Mouse (Mus musculus) limb, embryonic 10.5 days (tissue): ENCODE results near the gene Tmem214. TPM values are rescaled to one million over a fixed set of nuclear protein-coding genes. Genes with fewer than 3 reads are reported as not detected.

ENCODE experiments used
- DNase-seq: peaks from one replicate; pipeline ENCODE4 v3.0.0-alpha.2; 2017; ENCODE audit warnings: low spot score
- H3K27ac ChIP-seq: fragments of 300-500 bp; sonication (generic); 2 replicates; pipeline ENCODE4 v1.5.1; 2016; ENCODE audit warnings: mild to moderate bottlenecking
- H3K27me3 ChIP-seq: fragments of 300-500 bp; sonication (generic); 2 replicates; pipeline ENCODE4 v1.6.1; 2016; ENCODE audit warnings: low read depth, mild to moderate bottlenecking; ENCODE audit not compliant: poor library complexity, severe bottlenecking
- H3K36me3 ChIP-seq: fragments of 300-500 bp; sonication (generic); 2 replicates; pipeline ENCODE4 v1.6.1; 2016; ENCODE audit warnings: mild to moderate bottlenecking, moderate library complexity
- H3K4me1 ChIP-seq: fragments of 300-500 bp; sonication (generic); 2 replicates; pipeline ENCODE4 v1.6.1; 2016
- H3K4me3 ChIP-seq: fragments of 300-500 bp; sonication (generic); 2 replicates; pipeline ENCODE4 v1.5.1; 2016; ENCODE audit warnings: mild to moderate bottlenecking, moderate library complexity
- H3K9me3 ChIP-seq: fragments of 300-500 bp; sonication (generic); replicated peaks from 2 replicates; pipeline ENCODE4 v1.6.1; 2016; ENCODE audit warnings: mild to moderate bottlenecking
- WGBS: fragments of 180-500 bp; shearing (Covaris S2); methylation state at CpG from one replicate; pipeline ENCODE4 v1.1.7; 2016; 5-methylcytosine and 5-hydroxymethylcytosine counted together
- polyA plus RNA-seq: library from polyadenylated mRNA; unstranded; fragments of >200 nt; fragmentation: Nextera tagmentation; extraction: Ambion mirVana; gene quantifications from 2 replicates; pipeline ENCODE4 v1.2.1, GENCODE M21; 2016

Tmem214 gene
- polyA plus RNA-seq = 68.7 and 82.4 TPM in 2 replicates

DNA sequence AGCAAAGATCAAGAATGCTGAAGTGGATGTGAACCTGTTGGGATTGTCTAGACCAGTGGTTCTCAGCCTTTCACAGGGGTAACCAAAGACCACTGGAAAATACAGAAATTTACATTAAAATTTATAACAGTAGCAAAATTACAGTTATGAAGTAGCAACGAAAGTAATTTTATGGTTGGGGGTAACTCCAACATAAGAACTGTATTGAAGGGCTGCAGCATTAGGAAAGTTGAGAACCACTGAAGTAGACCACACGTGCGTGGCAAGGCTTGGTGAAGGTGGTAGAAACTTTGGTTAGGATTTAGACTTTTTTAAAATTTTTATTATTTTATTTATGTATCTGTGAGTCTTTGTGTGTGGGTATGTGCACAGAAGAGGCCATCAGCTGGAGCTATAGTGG is at the start of gene Tmem214:
Gene Tmem214, plus strand, starts transcription at position 301 of the 400 bp plus-strand sequence.
- Histone ChIP-seq H3K36me3 (peaks cover 31% of the 10 kb centered on the region), H3K9me3 (no peaks in the 10 kb centered on the region), H3K4me3 (peak within 1 kb of the TSS; percentile 92), H3K27me3 (no peaks in the 10 kb centered on the region), H3K4me1 (peaks cover 29% of the 10 kb centered on the region), H3K27ac (peak within 1 kb of the TSS; percentile 92)
- DNase-seq = no peak
- WGBS = 94% methylated on average over 3 of the region's 3 CpGs

DNA sequence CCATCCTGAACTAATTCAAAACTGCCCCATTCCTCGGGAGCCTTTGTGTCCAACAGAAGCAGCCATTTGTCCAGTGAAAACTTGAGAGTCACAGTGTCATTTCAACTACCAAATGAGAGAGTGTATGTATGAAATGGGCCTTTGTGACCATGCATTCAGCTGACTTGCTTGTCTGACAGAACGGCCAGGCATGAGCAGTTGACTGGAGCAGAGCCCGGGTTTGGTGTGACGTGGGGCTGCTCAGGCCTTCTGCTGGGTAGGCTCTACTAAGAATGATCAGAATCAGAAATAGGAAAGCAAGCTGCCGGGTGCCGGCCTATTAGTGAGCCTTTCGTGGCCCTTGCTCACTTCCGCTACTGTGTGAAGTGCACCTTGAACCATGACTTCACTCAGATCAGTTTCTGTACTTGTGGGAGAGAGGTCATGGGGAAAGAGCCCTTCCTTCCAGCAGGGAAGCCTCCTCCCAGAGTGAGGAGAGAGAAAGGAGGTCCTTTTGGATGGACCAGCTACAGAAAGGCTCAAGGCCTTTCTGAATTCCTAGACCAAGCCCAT is 49.0 kb upstream of the Tmem214 start:
- Histone ChIP-seq H3K36me3 (no peaks in the 10 kb centered on the region), H3K27me3 (no peaks in the 10 kb centered on the region), H3K27ac (no peak overlapping the region), H3K4me1 (peaks cover 17% of the 10 kb centered on the region), H3K9me3 (no peaks in the 10 kb centered on the region), H3K4me3 (no peak overlapping the region)
- WGBS = 93% methylated on average over 8 of the region's 8 CpGs
- no peak for DNase-seq

DNA sequence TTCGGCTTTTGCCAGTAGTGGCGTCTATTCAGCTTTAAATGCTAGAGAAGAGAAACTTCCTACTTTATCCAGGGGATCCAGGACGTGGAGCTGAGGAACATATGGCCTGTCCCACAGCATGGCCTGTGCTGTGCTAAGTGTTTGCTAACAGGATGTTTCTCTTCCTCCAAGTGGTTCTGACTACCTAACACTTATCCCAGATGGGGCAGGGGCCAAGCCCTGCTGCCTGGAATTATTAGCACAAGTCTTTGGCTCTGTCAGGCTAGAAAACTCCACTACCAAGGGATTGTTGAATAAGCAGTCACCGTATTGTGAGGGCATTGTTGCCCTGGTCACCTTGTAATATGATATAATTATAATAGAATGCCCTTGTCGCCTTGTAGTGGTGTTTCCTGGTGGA is 45.1 kb upstream of the Tmem214 start:
- Histone ChIP-seq H3K4me3 (no peak overlapping the region), H3K27me3 (no peaks in the 10 kb centered on the region), H3K9me3 (no peaks in the 10 kb centered on the region), H3K36me3 (no peaks in the 10 kb centered on the region), H3K4me1 (no peaks in the 10 kb centered on the region), H3K27ac (no peak overlapping the region)
- WGBS = 85% methylated on average over 5 of the region's 5 CpGs
- no peak for DNase-seq

DNA sequence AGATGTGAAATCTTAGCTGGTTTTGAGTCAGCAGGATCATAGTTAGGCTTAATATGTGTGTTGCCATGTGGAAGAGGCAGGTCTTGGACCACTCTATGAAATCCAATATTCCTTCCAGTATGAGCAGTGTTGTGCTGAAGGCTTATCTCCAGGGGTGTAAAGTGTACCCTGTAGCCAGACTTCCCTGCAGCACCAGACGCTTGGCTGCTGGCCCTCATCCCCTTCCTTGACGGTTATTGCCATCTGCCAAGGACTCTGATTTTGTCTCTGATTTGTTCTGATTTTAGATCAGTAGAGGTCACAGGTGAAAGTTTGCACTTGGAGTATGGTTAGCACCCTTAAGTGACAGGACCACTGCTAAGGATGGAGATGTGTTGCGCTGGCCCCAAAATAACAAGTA is 44.7 kb upstream of the Tmem214 start:
- WGBS = 92% methylated on average over 3 of the region's 3 CpGs
- no peak for DNase-seq
- H3K4me3 ChIP-seq = no peak overlapping the region
- no peaks in the 10 kb centered on the region for H3K27me3 ChIP-seq
- no peaks in the 10 kb centered on the region for H3K4me1 ChIP-seq
- H3K9me3 ChIP-seq = no peaks in the 10 kb centered on the region
- no peaks in the 10 kb centered on the region for H3K36me3 ChIP-seq
- no peak overlapping the region for H3K27ac ChIP-seq

DNA sequence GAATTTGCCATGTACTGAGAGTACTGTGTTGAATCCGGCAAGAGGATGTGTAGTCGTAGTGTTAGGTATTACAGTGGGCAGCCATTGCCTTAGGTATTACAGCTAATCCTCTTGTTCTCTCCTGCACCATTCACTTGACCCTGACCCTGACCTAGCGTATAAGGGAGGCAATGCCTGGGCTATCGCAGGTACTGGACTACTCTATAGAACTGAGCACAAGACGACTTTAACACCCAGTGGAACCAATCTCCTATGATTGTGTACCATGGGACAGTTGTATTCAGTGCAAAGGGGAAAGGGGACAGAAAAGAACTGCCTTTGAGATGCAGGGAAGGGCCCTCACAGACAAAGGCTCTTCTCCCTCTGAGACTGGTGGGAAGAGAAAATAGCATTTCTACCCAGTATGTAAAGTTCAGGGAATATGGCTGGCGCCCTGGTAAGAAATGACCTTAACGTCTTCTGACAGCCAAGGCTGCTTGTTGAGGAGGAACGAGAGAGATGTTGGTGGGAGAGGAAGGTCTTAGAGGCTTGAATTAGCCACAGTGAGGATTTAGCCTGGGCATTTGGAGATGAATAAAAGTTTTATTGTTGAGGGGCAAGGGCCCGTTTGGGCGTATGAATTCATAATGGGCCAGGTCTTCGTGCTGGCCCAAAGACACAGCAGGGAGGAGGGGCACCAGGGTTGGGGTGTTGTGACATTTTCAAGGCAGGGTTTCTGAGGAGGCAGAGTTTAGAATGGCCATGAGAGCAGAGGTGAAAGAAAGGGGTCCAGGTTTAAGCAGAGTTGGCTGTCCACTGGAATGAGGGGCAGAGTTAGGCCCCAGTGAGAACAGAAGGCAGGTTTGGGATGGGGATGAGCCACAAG is 43.5 kb upstream of the Tmem214 start:
- DNase-seq = no peak
- no peak overlapping the region for H3K27ac ChIP-seq
- H3K4me1 ChIP-seq = no peaks in the 10 kb centered on the region
- no peaks in the 10 kb centered on the region for H3K27me3 ChIP-seq
- no peaks in the 10 kb centered on the region for H3K36me3 ChIP-seq
- H3K4me3 ChIP-seq = no peak overlapping the region
- WGBS = 90% methylated on average over 11 of the region's 11 CpGs
- no peaks in the 10 kb centered on the region for H3K9me3 ChIP-seq

DNA sequence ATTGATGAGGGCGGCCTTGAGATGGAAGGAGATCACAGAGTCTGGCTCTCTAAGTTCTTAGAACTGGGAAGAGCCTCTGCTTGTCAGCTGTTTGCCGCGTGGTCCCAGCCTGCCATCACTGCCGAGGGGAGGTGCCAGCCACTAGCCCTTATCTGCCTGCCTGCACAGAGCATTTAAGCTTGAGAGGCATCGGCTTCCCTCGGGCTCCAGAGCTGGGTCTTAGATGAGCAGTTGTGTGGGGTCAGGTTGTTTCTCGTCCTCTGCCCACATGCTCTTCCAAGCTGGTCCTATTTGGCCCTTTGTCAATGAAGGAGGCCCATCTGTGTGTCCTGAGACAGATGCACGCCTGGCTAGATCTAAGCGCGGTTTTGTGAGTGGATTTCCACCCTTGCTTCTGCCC is 42.6 kb upstream of the Tmem214 start:
- Histone ChIP-seq H3K27ac (no peak overlapping the region), H3K4me1 (no peaks in the 10 kb centered on the region), H3K4me3 (no peak overlapping the region), H3K36me3 (no peaks in the 10 kb centered on the region), H3K9me3 (no peaks in the 10 kb centered on the region), H3K27me3 (no peaks in the 10 kb centered on the region)
- 76% methylated on average over 10 of the region's 10 CpGs for WGBS
- DNase-seq = no peak

GRCm38 (mm10) chr5:30825821-30826220 is 42.0 kb upstream of the Tmem214 start:
- 85% methylated on average over 6 of the region's 6 CpGs for WGBS
- DNase-seq = no peak
- no peak overlapping the region for H3K27ac ChIP-seq

DNA sequence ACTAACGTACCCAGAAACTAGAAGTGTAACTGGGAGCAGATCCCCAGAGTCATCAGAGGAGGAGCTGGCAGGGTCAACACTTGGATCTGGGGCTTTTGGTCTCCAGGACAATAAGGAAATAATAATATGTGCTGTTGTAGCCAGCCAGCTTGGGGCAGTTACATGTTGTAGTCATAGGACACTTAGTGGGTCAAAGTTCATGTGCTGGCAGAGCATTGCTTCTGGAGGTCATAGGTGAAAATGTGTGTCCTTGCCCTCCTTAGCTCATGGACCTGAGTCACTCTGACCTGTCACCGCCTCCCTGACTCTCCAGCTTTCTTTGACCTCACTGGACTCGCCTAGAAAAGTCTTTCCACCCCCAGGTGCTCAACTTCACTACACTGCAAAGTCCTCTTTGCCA is 34.4 kb upstream of the Tmem214 start:
- Histone ChIP-seq H3K4me1 (no peaks in the 10 kb centered on the region), H3K9me3 (no peaks in the 10 kb centered on the region), H3K27me3 (no peaks in the 10 kb centered on the region), H3K27ac (no peak overlapping the region), H3K36me3 (peaks cover 5% of the 10 kb centered on the region; the same call in 1 of the 2 replicates), H3K4me3 (no peak overlapping the region)
- no peak for DNase-seq
- 84% methylated on average over 3 of the region's 3 CpGs for WGBS

More at GRCm38 (mm10) chr5:30825821-30826220, 42.0 kb upstream of the Tmem214 start:
- no peak overlapping the region for H3K4me3 ChIP-seq
- H3K27me3 ChIP-seq = no peaks in the 10 kb centered on the region
- H3K4me1 ChIP-seq = no peaks in the 10 kb centered on the region
- H3K9me3 ChIP-seq = no peaks in the 10 kb centered on the region
- no peaks in the 10 kb centered on the region for H3K36me3 ChIP-seq

DNA sequence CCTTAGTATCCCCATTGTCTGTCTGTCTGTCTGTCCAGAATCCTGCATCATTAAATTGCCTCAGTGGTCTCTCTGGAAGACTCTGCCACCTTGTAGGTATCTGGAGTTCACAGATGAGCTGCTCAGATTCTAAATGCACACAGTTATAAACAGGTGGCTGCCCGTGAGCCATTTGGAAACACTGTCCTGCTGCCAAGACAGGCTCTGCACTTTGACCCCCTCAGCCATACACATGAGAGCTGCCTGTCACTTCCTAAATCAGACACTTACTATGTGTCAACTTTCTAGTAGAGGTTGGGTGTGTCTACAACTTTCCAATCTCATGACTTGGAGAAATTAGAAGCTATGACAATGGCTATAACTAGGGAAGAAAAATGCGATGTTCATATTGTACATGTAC is 28.1 kb upstream of the Tmem214 start:
- no peaks in the 10 kb centered on the region for H3K4me1 ChIP-seq
- H3K9me3 ChIP-seq = no peaks in the 10 kb centered on the region
- no peak for DNase-seq
- H3K4me3 ChIP-seq = no peak overlapping the region
- no peak overlapping the region for H3K27ac ChIP-seq
- no peaks in the 10 kb centered on the region for H3K27me3 ChIP-seq
- 81% methylated on average over 2 of the region's 2 CpGs for WGBS
- peaks cover 5% of the 10 kb centered on the region; the same call in 1 of the 2 replicates for H3K36me3 ChIP-seq

DNA sequence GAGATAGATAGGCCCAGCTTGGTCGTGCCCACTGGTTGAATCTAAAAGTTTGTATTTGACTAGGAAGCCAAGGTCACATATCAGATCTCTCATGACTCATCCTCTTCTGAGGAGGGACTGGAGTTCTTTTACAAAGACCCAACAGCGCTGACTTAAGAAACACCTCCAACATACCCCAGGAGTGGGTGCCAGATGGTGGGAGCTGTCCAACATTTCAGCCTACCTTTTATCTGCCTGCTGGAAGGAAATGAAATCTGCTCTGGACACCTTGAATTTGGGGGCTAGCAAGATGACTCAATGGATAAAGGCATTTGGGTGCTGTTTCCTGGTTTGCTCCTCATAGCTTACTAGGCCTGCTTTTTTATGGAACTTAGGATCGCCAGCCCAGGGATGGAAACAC is 25.9 kb upstream of the Tmem214 start:
- peak; percentile 42 for DNase-seq
- Histone ChIP-seq H3K4me1 (no peaks in the 10 kb centered on the region), H3K9me3 (no peaks in the 10 kb centered on the region), H3K27me3 (no peaks in the 10 kb centered on the region), H3K36me3 (no peaks in the 10 kb centered on the region; the same call in 1 of the 2 replicates), H3K27ac (no peak overlapping the region), H3K4me3 (no peak overlapping the region)
- WGBS = 52% methylated on average over 3 of the region's 3 CpGs

DNA sequence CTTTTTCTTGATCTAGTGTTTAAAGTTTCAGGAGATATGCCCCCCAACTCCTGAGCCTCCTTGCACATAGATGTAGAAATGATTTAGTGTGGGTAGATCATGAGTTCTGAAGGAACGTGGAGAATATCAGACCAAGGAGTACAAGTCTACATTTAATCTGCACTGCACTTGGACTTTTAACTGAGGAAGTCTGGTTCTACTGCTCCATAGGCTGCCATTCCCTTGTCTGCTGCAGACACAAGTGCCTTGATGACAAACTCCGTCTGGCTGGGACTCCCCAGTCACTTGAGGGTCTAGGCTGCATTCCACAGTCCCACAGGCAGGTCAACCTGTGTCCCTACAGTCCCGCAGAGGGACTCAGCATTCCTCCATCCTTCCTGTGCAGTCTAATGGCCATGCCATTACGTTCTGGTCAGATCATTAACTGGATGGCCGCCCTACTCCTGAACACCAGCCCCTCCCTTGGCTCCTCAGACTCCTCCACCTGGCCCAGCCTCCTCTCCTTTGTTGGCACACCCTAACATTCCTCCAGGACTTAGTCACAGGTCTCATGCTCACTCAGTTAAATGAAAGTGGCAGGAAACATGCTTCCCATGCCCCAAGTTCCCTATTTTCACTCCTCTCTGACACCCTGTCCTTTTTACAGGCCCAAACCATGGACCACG is 17.8 kb upstream of the Tmem214 start:
- no peak for DNase-seq
- Histone ChIP-seq H3K27me3 (no peaks in the 10 kb centered on the region), H3K4me3 (no peak overlapping the region), H3K4me1 (peaks cover 5% of the 10 kb centered on the region; the same call in 1 of the 2 replicates), H3K36me3 (no peaks in the 10 kb centered on the region), H3K9me3 (no peaks in the 10 kb centered on the region), H3K27ac (no peak overlapping the region)
- 63% methylated on average over 6 of the region's 6 CpGs for WGBS

DNA sequence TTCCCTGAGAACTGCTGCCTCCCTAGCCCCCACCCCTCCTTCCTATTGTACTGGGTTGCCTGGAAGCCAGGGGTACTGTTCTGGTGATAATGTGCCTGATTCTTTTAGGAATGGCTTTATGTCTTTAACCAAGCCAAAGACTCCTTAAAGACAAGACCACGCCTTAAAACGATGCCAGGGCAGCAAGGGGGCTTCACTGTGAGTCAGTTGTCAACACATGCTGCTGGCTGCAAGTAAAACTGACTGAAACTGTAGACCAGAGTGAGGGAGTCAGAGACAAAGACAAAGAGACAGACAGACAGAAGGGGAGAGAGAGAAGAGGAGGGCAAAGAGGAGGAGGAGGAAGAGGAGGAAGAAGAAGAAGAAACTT is 17.3 kb upstream of the Tmem214 start:
- DNase-seq = no peak
- Histone ChIP-seq H3K4me1 (peaks cover 5% of the 10 kb centered on the region; the same call in 1 of the 2 replicates), H3K36me3 (no peaks in the 10 kb centered on the region), H3K9me3 (no peaks in the 10 kb centered on the region), H3K27ac (no peak overlapping the region), H3K4me3 (no peak overlapping the region), H3K27me3 (no peaks in the 10 kb centered on the region)
- WGBS = 78% methylated on average over 2 of the region's 2 CpGs

DNA sequence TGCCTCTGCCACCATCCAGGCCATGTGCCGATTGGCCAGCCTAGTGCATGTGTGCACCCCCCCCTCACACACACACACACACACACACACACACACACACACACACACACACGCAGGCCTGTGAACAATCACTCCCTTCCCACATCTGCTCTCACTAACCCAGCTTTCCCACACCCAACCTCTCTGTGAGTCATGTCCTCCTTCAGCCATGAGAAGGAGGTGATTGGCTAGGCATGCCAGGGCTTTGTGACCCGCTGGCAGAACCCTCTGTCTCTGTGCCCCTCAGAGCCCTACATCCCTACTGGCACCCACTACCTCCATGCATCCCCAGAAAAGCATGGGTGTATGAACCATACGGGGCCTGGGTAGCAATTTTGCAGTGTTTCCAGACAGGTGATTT is 14.3 kb upstream of the Tmem214 start:
- no peak for DNase-seq
- Histone ChIP-seq H3K4me3 (no peak overlapping the region), H3K27me3 (no peaks in the 10 kb centered on the region), H3K27ac (no peak overlapping the region), H3K36me3 (no peaks in the 10 kb centered on the region), H3K4me1 (peaks cover 5% of the 10 kb centered on the region; the same call in 1 of the 2 replicates), H3K9me3 (no peaks in the 10 kb centered on the region)
- 92% methylated on average over 4 of the region's 4 CpGs for WGBS
